Mouse (Mus musculus) myocyte (in vitro differentiated cells): ENCODE data around the gene Rbm3.

Experiments
- CEBPB ChIP-seq: IDR thresholded peaks from 2 replicates; pipeline ENCODE4 v1.6.1; 2011; ENCODE audit warnings: mild to moderate bottlenecking, moderate library complexity; ENCODE audit not compliant: poor library complexity, insufficient read depth, severe bottlenecking
- E2F4 ChIP-seq: IDR thresholded peaks from one replicate; pipeline ENCODE4 v1.6.1; 2011; ENCODE audit warnings: mild to moderate bottlenecking, control low read depth, moderate library complexity; ENCODE audit not compliant: insufficient read depth
- MAX ChIP-seq: IDR thresholded peaks from one replicate; pipeline ENCODE4 v1.6.1; 2011; ENCODE audit warnings: low read depth, mild to moderate bottlenecking, control low read depth
- MYOD1 ChIP-seq, 3 experiments: IDR thresholded peaks; one replicate each; pipeline ENCODE4 v1.6.1; 2011; ENCODE audit warnings: control low read depth in 2 of 3, low read depth in 2 of 3, mild to moderate bottlenecking in 2 of 3, moderate library complexity in 1 of 3; ENCODE audit not compliant: insufficient read length in 2 of 3, control insufficient read depth in 1 of 3
- MYOG ChIP-seq, 3 experiments: IDR thresholded peaks; one replicate each; pipeline ENCODE4 v1.6.1; 2011; ENCODE audit warnings: control low read depth in 2 of 3, low read depth in 2 of 3, mild to moderate bottlenecking in 2 of 3; ENCODE audit not compliant: insufficient read length in 2 of 3, control insufficient read depth in 1 of 3, insufficient read depth in 1 of 3
- POLR2A ChIP-seq: IDR thresholded peaks from one replicate; pipeline ENCODE4 v1.6.1; 2011; ENCODE audit warnings: low read depth, mild to moderate bottlenecking, control low read depth, moderate library complexity; ENCODE audit not compliant: insufficient read length
- POLR2AphosphoS2 ChIP-seq: IDR thresholded peaks from one replicate; pipeline ENCODE4 v1.6.1; 2011; ENCODE audit warnings: low read depth, control low read depth; ENCODE audit not compliant: insufficient read length
- REST ChIP-seq: IDR thresholded peaks from one replicate; pipeline ENCODE4 v1.6.1; 2011; ENCODE audit warnings: mild to moderate bottlenecking, control low read depth, moderate library complexity; ENCODE audit not compliant: insufficient read depth, insufficient read length
- SRF ChIP-seq: IDR thresholded peaks from one replicate; pipeline ENCODE4 v1.6.1; 2011; ENCODE audit warnings: low read depth; ENCODE audit not compliant: control insufficient read depth, insufficient read length
- TCF12 ChIP-seq: IDR thresholded peaks from one replicate; pipeline ENCODE4 v1.6.1; 2011; ENCODE audit warnings: mild to moderate bottlenecking, control low read depth; ENCODE audit not compliant: poor library complexity, insufficient read depth, severe bottlenecking
- TCF3 ChIP-seq: IDR thresholded peaks from one replicate; pipeline ENCODE4 v1.6.1; 2011; ENCODE audit warnings: low read depth, control low read depth; ENCODE audit not compliant: insufficient read length
- USF1 ChIP-seq: IDR thresholded peaks from one replicate; pipeline ENCODE4 v1.6.1; 2011; ENCODE audit warnings: low read depth, mild to moderate bottlenecking, control low read depth, moderate library complexity

DNA sequence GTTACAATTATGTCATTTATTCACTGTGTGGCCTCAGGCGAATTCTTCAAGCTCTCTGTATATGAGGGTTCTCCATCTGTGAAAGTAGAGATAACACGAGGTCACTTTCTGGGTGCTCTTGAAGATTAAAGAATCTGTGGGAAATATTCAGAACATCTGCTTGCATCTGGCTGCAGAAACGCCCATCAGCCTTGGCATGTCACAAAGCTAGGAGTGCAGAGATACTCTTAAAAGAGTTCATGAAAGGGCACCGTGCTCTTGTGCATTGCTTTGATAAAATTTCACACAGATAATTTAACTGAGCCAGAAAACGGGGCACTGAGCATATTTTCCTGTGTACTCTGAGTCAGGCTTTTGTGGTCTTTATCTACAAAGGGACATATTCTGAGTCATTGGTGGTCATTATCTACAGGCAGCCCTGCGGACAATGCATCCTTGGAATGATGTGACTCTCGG lies 43.4 kb downstream of the Rbm3 start:
- TF ChIP-seq POLR2A (no peak), MYOG (IDR thresholded peaks at IDR 0.05; ENCODE audit: control insufficient read depth in 1 of 3, insufficient read depth in 1 of 3, insufficient read length in 2 of 3, low read depth in 2 of 3) (no peak), MAX (no peak), USF1 (no peak), MYOD1 (IDR thresholded peaks at IDR 0.05; ENCODE audit: control insufficient read depth in 1 of 3, insufficient read length in 2 of 3, low read depth in 2 of 3) (no peak), E2F4 (no peak), CEBPB (no peak), POLR2AphosphoS2 (no peak), TCF12 (no peak), TCF3 (no peak), SRF (no peak), REST (no peak)
